Mouse (Mus musculus) thymus, adult 18-20 months (tissue): ENCODE measurements around the gene Lap3.

ENCODE experiments used
- DNase-seq, 2 experiments: peaks; one replicate each; pipeline ENCODE4 v3.0.0; 2022; ENCODE audit warnings: mixed read lengths in 2 of 2

Gene Lap3

DNA sequence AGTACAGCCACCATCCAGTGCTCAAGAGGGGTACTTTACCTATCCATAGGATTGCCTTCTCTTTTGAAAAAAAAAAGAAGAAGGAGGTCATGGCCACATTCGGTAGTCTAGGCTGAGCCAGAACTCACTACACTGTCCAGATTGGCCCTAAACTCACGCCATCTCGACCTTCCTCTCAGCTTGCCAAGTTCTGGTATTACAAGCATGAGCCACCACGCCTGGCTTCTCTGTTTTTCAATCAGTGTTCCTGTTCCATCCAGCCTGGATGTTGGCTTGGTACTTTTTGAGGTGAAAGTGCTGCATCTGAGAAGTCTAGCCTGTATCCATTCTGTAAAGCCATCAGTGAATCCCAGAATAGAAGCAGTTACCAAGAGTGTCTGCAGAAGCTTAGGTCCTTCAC, 3.3 kb downstream of the Lap3 start:
- DNase-seq: no peak

DNA sequence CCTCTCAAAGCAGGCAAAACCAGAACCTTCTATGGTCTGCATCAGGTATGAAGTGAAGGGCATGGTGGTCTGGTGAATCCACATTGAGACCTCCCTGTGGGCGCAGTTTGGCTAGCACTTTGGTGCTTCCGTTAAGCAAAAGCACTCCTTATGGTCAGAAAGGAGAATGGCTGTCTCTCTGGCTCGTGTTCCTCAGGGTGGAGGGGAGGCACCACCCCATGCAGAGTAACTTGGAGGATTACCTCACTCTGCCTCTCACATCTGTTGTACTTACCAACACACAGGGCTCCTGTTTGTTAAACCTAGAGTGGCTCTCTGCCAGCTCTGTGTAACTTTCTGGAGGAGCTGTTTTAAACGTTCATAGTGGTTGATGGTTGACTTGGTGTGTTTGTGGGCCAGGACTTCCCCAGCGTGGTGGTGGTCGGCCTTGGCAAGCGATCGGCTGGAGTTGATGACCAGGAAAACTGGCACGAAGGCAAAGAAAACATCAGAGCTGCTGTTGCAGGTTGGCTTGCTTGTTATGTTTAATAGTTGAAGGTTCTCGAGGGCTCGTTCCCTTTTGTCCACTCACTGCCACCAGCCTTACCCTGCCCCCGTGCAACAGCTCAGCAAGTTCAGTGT, 3.9 kb downstream of the Lap3 start:
- no peak for DNase-seq

DNA sequence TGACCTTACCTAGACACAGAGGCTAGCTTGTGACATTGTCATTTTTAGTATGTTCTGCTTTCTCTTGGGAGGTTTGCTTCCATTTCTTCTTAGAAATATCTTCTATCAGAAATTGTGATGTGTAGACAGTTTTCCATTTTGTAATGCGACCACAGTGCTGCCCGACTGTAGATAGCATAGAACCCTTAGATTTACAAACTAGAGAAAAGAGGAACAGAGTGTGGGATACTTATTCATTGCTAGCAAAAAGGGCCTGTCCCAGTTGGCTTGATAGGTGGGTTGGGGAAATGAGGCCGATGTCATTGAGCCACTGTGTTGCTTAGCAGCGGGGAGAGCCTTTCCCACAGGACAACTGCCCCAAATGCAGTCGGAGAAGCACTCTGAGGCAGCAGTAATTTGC, 4.4 kb downstream of the Lap3 start:
- no peak for DNase-seq

DNA sequence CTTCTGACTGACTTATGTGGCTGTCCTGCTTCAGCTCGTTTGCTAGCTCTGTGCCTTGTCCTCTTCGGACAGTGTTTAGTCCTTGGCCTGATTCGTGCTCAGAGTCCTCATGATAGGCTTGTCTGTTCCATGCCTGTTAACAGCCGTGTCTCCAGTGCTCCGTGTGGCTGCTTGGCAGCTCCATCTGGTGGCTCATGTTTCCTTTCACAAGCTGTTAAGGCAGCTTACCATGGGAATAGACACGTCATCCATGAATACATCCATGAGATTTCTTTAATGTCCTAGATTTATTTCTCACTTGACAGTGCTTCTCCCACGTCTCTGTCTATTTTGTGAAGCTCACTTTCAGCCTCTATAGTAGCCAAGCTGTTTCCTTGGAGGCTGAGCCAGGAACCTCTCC, 16.9 kb downstream of the Lap3 start:
- no peak for DNase-seq

DNA sequence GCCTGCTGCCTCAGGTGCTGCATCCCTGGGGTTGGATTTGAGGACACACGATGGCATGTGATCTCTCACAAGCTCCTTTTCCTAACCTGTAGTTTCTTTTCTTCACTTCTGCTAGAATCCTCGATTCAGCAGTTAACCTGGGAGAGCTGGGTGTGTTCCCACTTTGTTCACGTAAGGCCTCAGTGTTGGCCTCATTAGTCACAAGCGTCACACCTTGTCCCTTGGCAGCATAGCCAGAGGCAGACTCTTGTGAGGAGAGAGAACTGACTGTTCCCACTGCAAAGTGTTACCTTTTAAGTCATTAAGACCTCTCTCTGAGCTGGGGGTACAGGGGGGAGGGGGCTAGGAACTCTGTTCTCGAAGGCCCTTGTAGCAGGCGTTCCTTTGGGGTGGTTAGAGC, 19.7 kb downstream of the Lap3 start:
- no peak for DNase-seq

DNA sequence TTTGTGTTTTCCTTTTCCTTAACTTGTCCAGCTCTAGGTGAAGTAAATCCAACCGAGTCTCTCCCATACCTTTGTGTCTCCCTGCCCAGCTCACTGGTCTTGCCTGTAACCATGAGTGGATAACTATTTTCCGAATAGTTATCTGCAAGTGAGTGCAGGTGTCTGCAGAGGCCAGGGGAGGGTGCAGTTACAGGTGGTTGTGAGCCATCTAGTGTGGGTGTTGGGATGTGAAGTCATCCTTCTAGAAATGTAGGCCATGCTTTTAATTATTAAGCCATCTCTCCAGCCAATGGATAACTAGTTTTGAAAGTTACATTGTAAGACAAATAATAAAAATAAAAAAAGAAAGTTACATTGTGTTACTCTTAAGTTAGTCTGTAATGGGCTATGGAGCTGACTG, 20.3 kb downstream of the Lap3 start:
- DNase-seq: no peak

DNA sequence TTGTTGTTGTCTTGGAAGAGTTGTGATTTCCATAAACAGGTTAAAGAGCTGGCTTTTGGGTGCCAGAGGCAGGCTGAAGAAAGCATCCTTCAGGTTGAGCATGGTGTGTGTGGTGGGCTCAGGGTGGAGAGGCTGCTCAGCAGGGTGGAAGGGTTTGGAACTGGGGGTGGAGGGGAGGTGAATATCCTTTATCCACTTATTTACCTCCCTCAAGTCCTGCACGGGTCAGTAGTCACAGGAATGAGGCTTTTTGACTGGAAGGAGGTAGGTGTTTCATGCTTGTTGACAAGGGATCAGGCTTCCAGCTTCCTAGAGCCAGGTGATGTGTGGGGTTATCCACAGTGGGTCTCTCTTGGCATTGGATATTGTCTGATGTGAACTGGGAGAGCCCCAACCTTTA, 21.4 kb downstream of the Lap3 start:
- no peak for DNase-seq

DNA sequence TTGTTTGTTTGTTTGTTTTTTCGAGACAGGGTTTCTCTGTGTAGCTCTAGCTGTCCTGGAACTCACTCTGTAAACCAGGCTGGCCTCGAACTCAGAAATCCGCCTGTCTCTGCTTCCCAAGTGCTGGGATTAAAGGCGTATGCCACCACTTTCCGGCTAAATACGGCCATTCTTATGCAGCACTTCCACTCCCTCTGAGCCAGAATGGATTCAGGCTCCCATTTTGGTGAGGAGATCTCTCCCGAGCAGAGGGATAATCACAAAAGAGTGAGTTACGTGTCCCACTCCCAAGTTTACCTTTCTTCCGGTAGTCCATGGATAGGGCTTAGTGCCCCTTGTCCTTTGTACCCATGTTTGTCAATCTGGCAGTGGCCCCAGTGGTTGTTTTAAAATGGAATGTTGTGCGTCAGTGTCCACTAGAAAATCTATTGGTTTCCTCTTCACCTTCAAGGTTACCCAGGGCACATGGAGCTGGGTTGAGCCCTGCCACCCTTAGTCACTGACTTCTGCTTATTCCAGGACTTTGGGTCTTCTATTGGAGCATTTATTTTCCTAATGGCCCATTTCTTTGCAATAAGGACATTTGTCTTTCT, 22.1 kb downstream of the Lap3 start:
- no peak for DNase-seq

DNA sequence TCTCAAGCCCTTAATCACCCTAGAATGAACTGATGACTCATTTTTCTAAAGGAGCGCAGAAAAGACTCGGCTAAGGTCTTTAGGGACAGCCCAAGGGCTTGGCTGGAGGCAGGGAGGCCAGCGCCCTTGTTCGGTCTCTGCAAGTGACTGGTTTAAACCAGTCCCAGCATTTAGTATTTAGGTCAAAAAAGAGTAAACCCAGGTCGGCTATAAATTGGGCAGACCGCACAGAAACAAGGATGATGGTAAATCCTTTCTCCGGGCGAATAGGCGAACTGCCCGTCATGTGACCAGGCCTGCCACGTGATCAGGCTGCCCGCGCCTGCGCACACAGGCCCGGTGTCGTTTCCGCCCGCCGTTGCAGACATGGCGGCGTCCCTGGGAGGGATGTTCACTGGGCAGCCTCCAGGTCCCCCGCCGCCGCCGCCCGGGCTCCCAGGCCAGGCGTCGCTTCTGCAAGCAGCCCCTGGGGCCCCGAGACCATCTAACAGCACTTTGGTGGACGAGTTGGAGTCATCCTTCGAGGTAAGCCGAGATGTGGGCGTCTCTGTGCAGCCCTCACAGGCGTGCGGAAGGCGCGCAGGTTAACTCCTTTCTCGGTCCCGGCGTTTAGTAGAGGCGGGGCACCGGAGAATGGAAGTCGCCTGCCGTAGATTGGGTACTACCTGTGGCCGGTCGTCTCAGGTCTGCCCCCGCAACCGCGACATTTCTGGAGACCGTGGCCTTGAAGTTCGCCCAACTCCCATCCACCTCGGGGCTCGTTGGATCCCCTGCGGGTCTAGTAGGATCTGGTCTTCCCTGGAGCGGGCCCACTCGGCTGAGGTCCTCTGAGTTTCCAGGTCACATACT, 27.0 kb downstream of the Lap3 start, which contains the start of gene Med28:
Gene Med28 (plus strand): TSS at position 270 of the 849 bp plus-strand sequence.
- peak; percentile 87 to 88 for DNase-seq

DNA sequence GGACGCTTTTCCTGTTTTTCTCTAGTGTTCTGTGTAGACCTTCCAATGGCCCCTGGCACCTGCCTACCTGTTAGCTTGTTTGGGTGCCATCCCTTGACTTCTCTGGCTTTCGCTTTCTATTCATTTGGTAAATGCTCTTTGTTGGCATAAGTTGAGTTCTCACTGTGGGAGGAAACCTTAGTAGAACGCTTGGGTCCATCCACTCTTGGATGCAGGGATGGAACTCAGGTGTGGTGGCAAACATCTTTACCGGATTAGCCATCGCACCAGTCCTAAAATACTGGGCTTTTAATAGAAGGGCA, 27.6 kb downstream of the Lap3 start:
- DNase-seq: no peak

DNA sequence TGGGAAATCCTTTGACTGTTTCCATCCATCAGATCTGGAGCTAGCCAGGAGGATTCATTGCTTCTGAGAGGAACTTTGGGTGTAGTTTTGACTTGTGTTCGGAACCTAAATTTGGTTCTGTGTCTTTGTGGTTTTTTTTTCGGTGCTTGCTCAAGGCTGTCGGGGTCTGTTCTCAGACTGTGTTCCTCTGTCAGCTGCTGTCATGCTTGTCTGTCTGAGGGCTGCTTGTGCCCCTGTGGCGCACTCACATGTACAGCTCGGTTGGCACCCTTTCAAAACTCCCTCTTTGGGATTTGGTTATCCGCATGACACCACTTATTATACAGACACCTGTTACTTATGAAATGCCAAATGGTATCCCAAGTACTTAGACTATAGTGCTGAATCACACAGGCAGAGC, 28.4 kb downstream of the Lap3 start:
- no peak for DNase-seq

DNA sequence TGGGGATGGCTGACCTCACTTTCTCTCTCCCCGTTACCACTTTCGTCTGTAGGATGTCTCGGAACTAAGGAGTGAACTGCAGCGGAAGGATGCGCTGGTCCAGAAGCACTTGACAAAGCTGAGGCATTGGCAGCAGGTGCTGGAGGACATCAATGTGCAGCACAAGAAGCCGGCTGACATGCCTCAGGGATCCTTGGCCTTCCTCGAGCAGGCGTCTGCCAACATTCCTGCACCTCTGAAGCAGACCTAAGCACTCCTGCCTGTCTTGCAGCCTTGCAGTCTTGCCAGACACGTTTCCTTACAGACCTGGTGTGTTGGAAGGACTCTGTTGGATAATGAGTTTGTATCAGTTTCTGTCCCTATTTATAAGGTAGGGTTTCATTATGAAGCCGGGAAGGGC, 31.9 kb downstream of the Lap3 start:
- DNase-seq: no peak

DNA sequence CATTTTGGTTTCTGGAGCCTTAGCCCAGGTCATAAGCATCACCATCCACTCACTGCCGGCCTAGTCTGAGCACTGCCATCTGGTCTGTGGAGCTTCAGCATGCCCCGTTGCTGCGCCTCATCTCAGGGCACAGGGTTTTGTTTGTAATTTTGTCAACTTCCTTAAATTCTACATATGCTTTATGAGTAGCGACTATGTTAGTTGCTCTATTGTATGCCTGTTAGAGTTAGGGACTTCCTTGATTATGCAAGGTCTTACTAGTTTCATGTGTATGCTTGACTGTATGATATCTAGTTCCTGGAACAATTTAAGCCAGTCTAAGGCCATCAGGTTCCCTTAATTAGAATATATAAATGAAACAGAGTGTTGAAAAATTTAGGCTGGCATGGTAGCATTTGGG, 33.2 kb downstream of the Lap3 start:
- no peak for DNase-seq

DNA sequence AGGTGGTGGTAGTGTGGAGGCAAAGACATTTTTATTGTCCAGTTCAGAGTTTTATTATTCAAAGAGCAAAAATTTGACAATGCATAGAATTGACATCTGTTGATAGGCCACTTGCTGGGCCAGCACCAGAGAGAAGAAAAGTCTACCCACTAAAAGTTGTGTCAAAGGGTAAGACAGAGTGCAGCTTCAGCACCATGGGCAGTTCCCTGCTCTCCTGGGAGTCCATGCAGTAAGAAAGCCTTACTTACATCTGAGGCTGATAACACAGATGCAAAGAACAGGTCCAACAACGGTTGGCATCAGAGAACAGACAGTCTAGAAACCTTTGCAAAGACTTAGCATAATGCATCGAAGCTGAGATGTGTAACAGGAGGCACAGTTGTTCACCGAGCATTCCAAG, 36.5 kb downstream of the Lap3 start:
- no peak for DNase-seq

DNA sequence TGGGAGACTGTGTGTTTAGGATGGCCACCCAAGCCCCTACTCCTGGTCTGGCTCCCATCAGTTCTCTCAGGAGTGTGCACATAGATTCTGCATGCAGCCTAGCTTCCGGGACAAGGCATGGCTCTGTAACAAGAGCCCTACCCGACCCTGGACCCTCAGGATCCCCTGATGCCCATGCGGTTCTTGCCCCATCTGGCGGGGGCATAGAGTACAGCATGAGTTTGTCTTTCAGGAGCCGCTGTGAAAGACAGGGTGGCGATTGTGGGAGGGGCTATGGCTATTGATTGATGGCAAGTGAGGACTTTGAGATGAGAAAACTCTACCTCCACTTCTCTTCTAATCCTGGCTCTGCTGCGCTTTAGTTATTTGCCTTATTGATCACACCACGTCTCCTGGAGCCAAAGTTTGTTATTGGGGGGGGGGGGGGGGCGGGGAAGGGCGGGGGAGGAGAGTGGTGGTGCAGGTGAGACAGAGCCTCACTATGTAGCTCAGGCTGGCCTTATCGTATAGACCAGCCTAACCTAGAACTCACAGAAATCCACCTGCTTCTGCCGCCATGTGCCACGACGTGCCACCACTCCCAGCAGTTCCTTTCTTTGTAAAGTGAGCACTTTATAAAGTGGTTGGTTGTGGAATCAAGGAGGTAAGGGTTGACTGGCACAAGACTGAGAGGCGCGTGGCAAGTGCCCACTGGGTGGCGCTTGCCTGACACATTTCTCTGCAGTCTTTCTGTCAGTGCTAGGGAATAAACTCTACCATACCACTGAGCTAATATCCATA, 41.3 kb downstream of the Lap3 start:
- peak; percentile 52 to 59 for DNase-seq

DNA sequence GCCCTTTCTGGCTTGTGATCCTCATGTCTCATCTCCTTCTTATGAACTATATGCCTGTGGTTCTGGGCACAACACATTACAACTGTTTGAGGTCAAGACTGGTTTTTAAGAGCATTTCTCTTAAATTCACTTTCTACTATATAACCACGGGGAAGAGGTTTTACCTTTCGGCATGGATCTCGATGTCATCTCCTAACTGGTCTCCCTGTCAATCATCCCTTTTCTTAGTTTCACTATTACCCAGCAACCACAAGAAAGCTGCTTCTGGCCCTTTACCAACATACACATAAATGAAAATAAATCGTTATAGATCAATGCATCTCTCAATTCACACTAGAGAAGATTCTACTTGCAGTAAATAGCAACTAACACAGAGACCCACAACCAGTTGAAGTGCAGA, 42.0 kb downstream of the Lap3 start:
- no peak for DNase-seq

DNA sequence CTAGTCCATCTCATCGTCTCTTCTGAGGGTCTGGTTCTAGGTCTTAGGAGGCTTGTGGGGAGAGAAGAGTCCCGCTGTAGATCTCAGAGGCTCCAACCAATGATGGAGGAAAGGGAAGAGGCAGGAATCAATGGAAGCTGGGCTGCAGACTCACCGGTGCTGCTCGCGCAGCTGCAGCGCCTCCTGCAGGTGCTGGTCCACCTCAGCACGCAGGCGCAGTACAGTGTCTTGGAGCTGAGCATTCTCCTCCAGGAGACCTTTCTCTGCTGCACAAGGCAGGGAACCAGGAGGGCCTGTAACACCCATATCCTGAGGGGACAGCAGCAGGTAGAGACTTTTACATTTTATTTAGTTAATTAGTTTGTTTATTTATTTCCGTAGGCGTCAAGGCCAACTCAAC, 46.3 kb downstream of the Lap3 start:
- no peak for DNase-seq

DNA sequence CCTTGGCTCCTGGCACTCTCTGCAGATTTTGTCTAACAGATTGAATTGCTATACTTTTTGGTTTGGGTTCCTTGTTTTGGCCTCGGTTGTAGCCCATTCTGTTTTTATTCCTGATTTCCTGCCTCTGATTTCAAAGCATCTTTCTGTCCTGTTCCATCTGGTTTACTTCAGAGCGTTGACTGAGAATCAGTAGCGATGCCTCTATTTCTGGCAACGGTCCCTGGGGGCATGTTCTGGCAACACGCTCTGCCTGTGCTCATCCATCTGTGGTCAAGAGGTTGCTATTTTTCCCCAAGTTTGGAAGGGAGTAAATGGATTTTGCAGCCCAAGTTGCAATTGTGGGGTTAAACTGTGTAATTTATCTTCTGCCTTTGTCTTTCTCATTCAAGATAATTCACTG, 50.2 kb downstream of the Lap3 start:
- no peak for DNase-seq

DNA sequence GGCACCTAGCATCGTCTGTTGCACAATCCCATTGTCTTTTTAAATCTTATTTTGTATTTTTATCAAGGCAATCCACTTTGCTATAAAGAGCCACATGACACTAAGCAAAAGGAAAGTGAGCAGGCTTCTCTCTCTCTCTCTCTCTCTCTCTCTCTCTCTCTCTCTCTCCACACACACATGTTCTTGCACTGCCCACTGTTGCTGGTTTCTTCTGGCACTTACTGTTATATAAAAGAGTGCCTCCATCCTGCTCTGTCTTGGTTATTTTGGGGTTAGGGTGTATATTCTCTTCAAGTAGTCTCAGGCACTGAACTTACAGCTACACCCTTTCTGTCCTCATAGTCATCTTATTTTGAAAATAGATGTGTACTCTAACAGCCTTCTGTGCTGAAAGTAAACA, 56.4 kb downstream of the Lap3 start:
- no peak for DNase-seq
